Mouse (Mus musculus) large intestine, adult 2 months (tissue): ENCODE results near the gene Pip5kl1. TPM values are rescaled to one million over a fixed set of nuclear protein-coding genes. Genes with fewer than 3 reads are reported as not detected.
A peak's percentile ranks its signal among the peaks of the same experiment; 100 is the strongest.

ENCODE experiments used
- DNase-seq: peaks from one replicate; pipeline ENCODE4 v3.0.0-alpha.2; 2012; ENCODE audit warnings: low read depth, low spot score
- WGBS: fragments of 180-500 bp; shearing (Covaris S2); methylation state at CpG from one replicate; pipeline ENCODE4 v1.1.7; 2018; 5-methylcytosine and 5-hydroxymethylcytosine counted together
- polyA plus RNA-seq: library from polyadenylated mRNA; depleted of rRNA; stranded (reverse); fragments of >200 nt; gene quantifications from 2 replicates; pipeline ENCODE4 v1.2.3, GENCODE M21; 2012

Pip5kl1 gene
- polyA plus RNA-seq, 1 experiment: 0.48 TPM

DNA sequence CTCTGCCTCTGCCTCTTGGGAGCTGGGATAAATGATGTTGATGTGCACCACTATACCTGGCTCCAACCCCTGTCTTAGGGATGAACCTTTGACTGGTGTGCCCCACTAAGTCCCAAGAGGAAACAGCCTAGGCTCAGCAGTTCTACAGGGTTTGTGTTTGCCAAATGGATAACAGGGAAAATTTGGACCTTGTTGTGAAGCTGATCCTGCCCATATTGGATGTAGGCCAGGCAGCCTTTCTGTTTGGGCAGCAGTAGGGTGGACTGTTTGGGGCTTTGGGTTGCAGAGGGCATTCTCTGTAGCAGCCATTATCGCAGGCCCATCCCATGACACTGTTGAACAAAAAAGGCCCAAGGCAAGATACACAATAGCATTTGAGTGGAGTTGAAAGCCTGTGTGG, 27.6 kb upstream of the Pip5kl1 start:
- no peak for DNase-seq
- 85% methylated on average over 1 of the region's 1 CpGs for WGBS

DNA sequence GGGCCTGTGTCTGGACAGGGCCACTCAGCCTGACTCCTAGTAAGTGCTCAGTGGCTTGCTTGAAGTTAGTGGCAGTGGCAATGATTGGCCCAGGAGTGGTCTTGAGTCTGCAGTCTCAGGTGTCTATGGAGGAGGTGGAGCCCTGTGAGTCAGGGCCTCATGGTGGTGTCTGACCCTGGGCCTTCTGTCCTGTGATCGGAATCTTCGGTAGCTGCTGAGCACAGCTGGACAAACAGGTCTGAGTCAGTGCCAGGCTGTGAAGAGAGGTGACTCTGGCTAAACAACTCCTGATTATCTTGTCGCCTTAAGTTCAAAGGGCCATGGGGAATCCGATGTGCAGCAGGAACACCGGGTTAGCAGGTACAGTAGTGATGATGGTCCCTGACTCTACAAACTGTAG, 27.2 kb upstream of the Pip5kl1 start:
- DNase-seq: no peak

DNA sequence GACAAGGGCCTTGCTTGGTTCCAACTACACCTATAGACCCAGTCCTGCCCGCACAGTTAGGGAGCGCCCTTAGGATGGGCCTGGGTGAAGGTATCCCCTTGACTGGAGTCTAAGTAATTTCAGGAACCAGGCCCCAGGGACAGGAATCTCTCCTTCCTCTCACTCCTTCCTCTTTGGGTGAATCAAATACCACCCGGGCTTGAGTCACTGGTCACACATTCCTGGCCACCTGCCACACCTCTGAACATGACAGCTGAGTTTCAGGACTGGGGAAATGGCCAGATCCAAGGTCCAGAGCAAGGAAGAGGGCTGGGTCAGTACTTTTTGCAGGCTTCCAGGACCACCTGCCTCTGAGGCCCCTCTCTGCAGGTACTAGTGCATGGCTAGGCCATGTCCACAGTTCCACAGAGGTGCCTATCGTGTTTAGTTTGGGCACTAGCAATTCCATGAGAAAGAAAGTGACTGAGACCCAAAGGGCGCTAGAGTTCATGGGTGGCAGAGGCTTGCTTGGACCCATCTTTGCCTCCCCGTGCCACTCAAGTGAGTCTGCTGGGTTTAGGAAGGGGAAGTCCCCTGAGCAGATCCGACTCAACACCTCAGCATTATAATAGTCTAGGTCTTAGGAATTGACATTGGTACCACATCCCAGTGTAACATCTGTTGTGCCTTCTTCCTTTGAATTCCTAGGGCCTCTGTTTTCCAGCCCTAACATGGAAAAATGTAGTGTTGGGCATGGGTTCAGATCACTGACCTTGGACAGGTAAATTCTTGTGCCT, 26.4 kb upstream of the Pip5kl1 start:
- 70% methylated on average over 7 of the region's 7 CpGs for WGBS
- no peak for DNase-seq

More for the DNA sequence above, 27.2 kb upstream of the Pip5kl1 start:
- WGBS: 53% methylated on average over 5 of the region's 5 CpGs

DNA sequence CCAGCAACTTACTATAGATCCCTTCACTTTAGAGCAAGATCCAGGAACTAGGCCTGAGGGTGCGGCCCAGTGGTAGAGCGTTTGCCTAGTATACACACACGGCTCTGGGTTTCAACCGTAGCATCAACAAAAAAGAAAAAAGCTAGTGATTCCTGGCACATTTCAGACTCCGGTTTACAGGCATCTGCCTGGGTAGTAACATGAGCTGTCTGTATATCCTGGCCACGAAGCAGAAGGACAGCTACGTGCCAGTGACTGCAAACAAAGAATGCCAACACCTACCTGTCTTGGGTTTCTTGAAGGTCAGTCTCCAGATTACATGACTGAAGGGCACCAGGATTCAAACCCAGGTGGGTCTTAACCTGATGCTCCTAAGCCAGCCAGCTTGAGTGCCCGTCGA, 25.4 kb upstream of the Pip5kl1 start:
- 48% methylated on average over 9 of the region's 9 CpGs for WGBS
- no peak for DNase-seq

DNA sequence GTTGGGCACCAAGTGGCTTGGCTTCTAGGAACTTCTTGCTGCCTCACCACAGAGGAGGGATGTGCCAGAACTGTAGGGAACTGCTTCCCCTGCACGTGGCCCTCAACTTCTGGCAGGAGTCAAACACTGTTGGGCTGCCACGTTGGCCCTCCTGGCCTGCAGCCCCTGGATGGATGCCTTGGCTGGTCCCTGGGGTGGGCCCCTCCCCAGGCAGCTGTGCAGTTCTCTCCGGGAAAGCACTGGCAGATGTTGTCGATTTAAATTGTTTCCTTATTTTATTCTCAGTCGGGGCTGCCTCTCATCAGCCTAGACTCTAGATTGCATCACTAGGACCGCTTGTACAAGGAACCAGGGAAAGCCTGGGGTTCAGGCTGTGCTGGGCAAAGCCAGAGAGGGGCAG, 24.8 kb upstream of the Pip5kl1 start:
- WGBS: 5% methylated on average over 6 of the region's 6 CpGs
- DNase-seq: no peak

- no peak for DNase-seq
- 59% methylated on average over 5 of the region's 5 CpGs for WGBS
Measured at GRCm38 (mm10) chr2:32551236-32551635, 23.4 kb upstream of the Pip5kl1 start.

DNA sequence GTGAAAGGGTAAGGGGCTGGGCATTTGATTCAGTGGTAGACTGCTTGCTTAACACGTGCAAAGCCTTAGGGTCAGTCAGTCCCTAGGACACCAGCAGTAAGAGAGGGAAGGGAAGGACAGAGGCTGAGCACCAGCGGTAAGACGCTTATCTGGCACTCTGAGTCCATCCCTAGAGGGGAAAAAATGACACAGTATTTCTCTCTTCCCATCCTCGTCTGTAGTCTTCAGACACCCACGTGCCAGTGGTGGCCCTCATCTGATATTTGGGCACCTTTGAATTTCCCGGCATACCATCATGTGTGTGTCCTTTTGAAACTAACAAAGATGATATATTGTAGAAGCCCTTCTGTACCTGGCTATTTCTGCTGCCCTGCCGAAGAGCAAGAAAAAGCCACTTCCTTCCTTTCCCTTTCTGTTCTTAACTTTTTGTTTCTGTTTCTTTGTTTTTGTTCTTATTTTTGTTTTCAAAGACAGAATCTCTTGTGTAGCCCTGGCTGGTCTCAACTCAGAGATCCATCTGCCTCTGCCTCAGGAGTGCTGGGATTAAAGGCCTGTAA, 20.9 kb upstream of the Pip5kl1 start:
- no peak for DNase-seq
- WGBS: 70% methylated on average over 7 of the region's 7 CpGs

DNA sequence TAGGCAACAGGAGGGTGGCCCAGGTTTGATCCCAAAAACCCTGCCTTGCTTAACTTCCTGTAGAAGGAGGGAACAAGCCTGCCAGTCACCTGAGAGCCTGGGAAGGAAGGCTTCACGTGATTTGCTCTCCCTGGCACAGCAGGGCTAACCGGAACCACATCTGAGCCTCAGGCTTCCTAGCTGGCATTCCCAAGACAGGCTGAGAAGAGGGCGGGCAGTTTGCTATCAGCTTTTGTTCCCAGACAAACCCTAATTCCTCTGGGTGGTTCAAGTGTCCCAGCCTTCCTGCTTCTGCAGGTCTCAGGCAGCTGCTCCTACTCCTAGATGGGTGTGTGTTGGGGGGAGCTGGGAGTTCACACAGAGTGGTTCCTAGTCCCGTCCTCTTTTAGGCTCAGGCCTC, 19.1 kb upstream of the Pip5kl1 start:
- WGBS: 50% methylated on average over 4 of the region's 4 CpGs
- DNase-seq: no peak

DNA sequence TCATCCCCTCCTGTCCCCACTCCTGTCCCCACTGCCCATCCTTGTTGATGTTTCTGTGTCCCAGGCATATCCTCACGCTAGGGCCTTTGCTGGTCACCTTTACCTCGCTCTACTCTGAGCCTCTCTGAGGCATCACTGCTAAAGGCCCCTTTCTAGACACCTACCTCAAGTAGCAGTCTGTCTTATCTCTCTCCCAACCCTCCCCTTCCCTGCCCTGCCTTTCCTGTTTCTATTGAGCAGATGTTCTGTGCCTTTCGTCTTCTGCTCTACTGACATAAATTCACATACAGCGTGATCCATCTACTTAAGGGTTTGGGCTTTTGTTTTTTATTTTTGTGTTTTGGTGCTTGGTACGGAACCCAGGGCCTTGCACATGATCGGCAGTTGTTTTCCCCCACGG, 18.6 kb upstream of the Pip5kl1 start:
- no peak for DNase-seq
- 83% methylated on average over 7 of the region's 7 CpGs for WGBS

GRCm38 (mm10) chr2:32559570-32559969, 15.0 kb upstream of the Pip5kl1 start:
- 57% methylated on average over 5 of the region's 5 CpGs for WGBS
- DNase-seq: no peak

DNA sequence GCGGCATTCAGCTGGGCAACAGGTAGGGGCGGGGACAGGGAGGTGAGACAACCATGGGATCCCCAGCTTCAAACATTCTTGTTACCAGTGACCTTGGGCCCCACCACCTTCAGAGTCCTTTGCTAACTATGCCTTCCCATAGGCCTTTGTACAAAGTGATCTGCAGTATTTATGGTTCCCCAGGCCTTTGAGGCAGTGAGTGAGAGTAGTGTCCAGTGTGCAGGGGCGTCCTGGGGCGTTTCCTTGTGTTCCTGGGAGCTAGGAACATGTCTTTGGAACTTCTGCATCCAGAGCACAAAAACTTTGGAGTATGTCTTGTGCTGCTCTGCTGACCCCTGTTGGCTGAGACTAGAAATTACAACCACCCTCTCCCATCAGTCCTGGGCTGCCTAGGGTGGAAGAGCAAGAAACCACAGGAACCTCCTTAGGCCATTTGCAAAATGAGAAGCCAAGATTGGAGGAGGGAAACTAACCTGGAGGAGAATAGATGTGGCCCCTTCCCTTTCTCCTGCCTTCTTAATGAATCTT, 8.0 kb upstream of the Pip5kl1 start:
- 31% methylated on average over 4 of the region's 4 CpGs for WGBS
- DNase-seq: no peak

DNA sequence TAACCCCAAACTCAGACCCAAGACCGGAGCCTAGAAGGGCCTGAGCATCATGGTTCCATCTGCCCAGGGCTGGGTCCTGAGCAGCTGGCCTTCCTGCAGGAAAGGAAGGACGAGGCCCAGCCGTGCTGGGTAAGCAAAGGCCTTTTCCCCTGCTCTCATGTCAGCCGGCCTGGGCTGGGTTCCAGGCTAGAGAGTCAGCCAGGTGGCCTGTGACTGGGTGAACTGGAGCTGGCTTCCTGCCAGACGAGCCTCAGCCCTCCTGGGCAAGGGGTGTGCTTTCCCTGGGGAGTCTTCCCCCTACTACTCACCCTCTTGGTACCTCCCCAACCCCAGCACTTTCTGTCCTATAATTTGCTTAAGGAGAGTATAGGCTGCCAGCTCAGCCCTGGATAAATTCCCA, 6.4 kb upstream of the Pip5kl1 start:
- 32% methylated on average over 5 of the region's 5 CpGs for WGBS
- no peak for DNase-seq

DNA sequence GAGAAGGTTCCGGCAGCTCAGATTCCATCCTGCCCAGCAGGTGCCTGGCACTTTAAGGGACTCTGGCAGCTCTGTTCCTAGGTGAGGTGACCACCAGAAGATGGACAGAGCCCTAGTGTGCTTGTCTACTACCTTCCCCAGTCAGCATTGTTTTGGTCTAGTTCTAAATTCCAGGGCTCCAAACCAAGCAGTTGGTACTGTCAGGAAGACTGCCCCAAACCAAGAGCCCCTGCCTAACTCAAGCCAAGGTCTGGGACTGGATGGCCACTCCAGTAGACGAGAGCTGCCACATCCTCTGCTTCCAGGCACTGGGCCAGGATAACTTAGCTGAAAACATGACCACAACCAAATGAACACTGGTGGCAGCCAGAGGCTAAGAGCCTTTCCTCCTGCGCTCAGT, 5.7 kb upstream of the Pip5kl1 start:
- no peak for DNase-seq
- WGBS: 88% methylated on average over 3 of the region's 3 CpGs

GRCm38 (mm10) chr2:32570698-32571494, 3.7 kb upstream of the Pip5kl1 start, which contains the start of gene Dpm2:
Gene Dpm2, plus strand, starts transcription at chr2:32570858.
- under 1% methylated on average over 36 of the region's 36 CpGs for WGBS
- peak; percentile 92 for DNase-seq

DNA sequence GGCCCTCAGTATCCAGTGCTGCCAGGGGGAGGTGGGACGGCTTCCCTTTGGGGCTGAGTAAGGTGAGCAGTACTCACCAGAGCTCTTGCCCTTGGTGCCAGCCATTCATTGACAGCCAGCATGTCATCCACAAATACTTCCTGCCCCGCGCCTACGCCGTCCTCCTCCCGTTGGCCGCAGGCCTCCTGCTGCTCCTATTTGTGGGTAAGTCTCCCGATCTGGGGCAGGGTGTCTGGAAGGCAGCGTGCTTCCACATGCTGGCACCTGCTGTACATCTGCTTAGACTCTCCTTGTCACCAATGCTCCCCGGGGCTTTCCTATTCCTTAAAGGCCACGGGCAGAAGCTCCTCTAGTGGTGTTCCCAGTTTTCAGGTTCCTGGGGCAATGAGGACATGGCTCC, 2.4 kb upstream of the Pip5kl1 start:
- no peak for DNase-seq
- 88% methylated on average over 11 of the region's 11 CpGs for WGBS

GRCm38 (mm10) chr2:32574901-32575585, 446 bp downstream of the Pip5kl1 start:
- 5% methylated on average over 26 of the region's 26 CpGs for WGBS
- no peak for DNase-seq

- WGBS: 21% methylated on average over 28 of the region's 28 CpGs
- DNase-seq: no peak
Measured at GRCm38 (mm10) chr2:32575586-32576160, 1.1 kb downstream of the Pip5kl1 start, which contains the start of gene 9430097D07Rik. Gene 9430097D07Rik, minus strand, starts transcription at chr2:32575684.

DNA sequence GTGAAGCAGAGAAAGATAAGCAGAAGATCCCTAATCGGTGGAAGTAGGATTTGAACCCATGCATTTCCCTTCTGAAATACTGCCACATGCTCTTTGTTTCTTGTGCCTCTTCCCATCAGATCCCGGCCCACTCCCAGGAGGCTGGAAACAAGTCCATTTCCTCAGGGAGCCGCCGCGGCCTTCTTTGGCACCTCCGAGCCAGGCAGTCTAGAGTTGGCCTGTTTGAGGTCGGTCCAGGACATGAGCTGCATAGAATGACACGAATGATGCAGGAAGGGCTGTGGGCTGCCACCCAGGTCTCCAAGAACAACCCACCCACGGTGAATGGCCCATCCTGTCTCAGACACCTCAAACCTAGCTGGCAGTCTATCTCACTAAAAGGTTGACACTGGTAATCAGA, 1.9 kb downstream of the Pip5kl1 start:
- DNase-seq: no peak
- 89% methylated on average over 9 of the region's 9 CpGs for WGBS
